Mouse (Mus musculus): ENCODE measurements around the gene Htr6.

Htr6 gene

DNA sequence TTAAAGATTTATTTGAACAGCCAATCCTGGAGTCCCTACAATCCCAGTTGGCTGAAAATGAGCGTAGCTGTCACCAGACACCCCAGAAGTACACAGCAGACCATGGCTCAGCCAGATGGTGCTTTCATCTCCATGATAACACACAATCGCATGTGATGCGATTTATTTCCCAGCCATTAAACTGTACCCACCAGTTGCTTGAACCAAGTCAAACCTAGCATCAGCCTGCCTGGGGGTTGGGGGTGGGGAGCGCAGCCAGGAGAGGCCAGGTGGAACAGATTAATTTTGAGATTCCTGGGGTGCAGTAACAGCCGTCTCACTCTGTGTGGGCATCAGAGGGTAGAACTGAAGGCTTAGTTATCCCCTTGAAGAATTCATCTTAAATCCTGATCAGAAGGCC, 29.0 kb downstream of the Htr6 start:
- no peak for DNase-seq (ENCODE audit: low spot score in 2 of 2)

- no peak for DNase-seq (ENCODE audit: low spot score in 2 of 2)
These were observed 30.8 kb downstream of the Htr6 start for GRCm38 (mm10) chr4:139044566-139044965.

GRCm38 (mm10) chr4:139043600-139043999, 31.8 kb downstream of the Htr6 start:
- no peak for DNase-seq (ENCODE audit: low spot score in 2 of 2)

DNA sequence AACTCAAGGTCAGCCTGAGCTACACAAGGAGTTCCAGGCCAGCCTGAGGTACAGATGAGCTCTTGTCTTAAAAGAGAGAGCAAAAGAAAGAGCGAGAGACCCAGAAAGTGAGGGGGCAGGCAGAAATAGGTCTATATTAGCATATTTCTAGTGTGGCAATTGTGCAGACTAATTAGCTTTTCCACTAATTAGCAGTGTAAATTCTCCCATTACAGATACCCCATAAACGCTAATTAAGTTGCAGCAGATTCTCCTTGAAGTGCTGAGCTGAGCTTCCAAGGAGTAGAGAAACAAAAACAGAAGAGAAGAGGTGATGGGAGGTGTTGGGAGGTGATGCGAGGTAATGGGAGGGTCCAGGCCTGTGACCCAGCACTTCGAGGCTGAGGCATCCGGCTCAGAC, 32.8 kb downstream of the Htr6 start:
- no peak for DNase-seq (ENCODE audit: low spot score in 2 of 2)

- DNase-seq (ENCODE audit: low spot score in 2 of 2) = no peak
These were observed 35.1 kb downstream of the Htr6 start for GRCm38 (mm10) chr4:139040084-139040839.

DNA sequence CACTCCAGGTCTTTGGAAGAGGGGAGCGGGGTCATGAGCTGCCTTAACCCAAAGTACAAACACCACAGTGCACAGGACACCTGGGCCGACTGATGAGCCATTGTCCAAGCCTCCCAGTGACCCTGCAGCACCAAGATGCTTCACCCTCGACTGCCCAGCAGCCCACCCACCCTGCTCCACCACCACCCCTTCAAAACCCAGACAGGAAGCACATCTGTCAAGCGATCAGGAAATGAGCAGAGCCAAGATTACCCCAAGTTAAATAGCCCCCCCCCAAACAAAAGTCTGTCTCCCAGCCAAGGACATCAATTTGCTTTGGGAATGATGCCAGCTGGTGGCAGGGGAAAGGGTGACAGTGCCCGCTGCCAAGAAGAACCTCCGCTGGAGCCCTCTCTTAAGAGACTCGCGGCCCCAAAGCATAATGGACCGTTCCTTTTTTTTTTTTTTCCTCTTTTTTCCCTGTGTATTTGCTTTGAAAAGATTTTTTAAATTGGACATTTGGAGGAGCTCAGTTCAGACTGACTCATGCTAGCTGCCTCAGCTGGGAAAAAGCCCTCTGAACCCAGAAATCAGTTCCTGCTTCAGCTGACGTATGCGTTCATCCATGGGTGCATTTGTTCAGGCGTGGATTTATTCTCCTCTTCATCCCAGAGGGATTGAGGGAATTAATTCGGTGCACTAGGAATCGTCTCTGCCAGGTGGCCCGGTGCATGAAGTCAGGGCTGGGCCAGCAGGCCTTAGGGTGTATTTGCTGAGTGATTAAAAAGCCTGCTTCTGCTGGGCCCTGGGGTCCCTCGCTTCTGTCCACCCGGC, 37.4 kb downstream of the Htr6 start:
- DNase-seq (ENCODE audit: low spot score in 2 of 2) = peak in 1 of 2 experiments; percentile 42

DNA sequence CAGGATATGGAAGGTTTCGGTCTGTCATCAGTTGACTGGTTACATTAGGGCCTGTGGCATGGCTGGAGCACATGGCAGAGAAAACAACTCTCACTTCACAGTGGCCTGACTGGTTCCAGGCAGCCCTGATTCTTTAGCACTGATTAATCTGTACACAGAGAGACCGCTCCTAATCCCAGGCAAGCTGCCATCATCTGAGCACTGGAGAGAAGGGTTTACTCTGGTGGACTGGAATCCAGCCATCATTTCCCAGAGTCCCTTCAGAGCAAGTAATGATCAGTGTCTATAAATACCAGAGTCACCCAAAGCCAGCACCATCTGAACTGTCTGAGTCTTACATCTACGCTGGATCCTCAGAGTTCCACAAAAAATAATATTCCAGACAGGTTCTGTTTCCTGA, 39.6 kb downstream of the Htr6 start:
- DNase-seq (ENCODE audit: low spot score in 2 of 2) = no peak

- DNase-seq (ENCODE audit: low spot score in 2 of 2) = no peak
These were observed 40.4 kb downstream of the Htr6 start for GRCm38 (mm10) chr4:139034942-139035341.

DNA sequence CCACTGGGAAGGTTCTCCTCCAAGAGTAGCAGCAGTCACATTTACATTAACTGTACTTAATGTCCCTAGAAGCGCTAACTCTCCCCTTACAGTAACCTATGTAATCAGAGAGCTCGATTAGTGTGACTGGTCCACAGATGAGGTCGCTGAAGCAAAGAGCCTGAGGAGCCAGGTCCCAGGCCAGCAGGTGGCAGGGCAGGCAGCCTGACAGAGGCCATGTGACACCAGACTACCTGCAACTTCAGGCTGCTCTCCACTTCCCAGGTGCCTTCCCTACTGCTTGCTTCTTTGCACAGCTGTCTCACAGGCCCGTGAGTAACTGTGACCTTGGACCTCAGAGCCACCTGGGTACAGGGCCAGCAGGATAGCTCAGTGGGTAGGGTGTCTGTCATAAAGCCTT, 40.8 kb downstream of the Htr6 start:
- no peak for DNase-seq (ENCODE audit: low spot score in 2 of 2)

DNA sequence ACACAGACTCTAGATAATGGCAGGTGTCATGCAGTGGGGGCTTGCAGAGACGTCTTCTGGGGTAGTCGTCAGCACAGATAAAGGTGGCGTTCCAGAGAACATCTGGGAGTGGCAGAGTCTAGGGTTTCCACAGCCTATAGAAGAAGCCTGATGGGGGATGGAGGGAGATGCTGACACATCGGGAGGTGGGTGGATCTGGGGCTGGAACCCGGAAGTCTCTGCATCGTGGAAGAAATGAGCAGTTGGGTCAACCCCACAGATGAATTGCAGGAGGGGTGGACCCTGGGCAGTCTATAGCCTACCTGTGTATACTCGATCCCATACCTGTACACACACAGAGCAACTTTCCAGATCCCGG, 41.4 kb downstream of the Htr6 start:
- no peak for DNase-seq (ENCODE audit: low spot score in 2 of 2)

- DNase-seq (ENCODE audit: low spot score in 2 of 2) = no peak
These were observed 41.9 kb downstream of the Htr6 start for GRCm38 (mm10) chr4:139033263-139034009.

- no peak for DNase-seq (ENCODE audit: low spot score in 2 of 2)
These were observed 42.8 kb downstream of the Htr6 start for GRCm38 (mm10) chr4:139032521-139032920.

GRCm38 (mm10) chr4:139030675-139031074, 44.7 kb downstream of the Htr6 start:
- no peak for DNase-seq (ENCODE audit: low spot score in 2 of 2)

DNA sequence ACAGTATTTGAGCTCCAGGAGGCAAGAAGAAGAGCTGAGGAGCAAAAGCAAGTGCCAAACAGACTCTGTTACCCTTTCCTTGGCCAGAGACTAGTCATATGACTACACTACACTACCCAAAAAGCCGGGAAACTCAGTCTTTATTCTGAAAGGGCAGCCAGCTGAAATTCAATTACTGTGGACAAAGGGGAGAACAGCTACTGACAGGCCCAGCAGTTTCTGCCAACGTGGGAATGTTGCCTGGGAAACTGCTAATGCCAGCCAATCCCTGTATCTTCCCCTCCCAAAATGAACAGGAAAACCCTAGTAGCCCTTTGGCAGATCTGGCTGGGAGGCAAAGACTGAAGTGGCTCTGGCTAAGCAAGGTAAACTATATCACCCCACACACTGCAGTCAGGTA, 51.0 kb downstream of the Htr6 start:
- DNase-seq (ENCODE audit: low spot score in 2 of 2) = peak in 1 of 2 experiments; percentile 62

GRCm38 (mm10) chr4:139020385-139020784, 55.0 kb downstream of the Htr6 start:
- DNase-seq (ENCODE audit: low spot score in 2 of 2) = no peak

GRCm38 (mm10) chr4:139019413-139019812, 56.0 kb downstream of the Htr6 start:
- no peak for DNase-seq (ENCODE audit: low spot score in 2 of 2)

DNA sequence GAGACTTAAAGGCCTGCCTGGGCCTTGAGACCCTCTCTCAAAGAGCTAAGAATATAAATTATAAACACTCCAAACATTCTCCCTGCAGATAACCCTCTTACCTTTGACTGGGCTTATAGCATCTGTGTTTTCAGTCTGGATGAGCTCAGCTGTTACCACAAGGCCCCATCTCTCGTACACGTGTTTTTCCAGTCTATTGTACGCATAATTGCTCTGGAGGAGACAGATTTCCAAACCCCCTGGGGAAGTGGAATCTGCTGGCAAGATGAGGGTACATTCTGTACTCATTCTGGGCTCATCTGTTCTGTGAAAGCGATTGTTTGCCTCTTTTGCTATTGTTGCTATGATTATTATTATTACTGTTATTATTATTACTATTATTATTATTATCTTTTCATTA, 56.4 kb downstream of the Htr6 start:
- no peak for DNase-seq (ENCODE audit: low spot score in 2 of 2)

- no peak for DNase-seq (ENCODE audit: low spot score in 2 of 2)
These were observed 57.0 kb downstream of the Htr6 start for GRCm38 (mm10) chr4:139018388-139018787.

- DNase-seq (ENCODE audit: low spot score in 2 of 2) = no peak
These were observed 60.6 kb downstream of the Htr6 start for GRCm38 (mm10) chr4:139014793-139015192.

- DNase-seq (ENCODE audit: low spot score in 2 of 2) = no peak
These were observed 62.1 kb downstream of the Htr6 start for GRCm38 (mm10) chr4:139013281-139013680.

- DNase-seq (ENCODE audit: low spot score in 2 of 2) = no peak
These were observed 64.1 kb downstream of the Htr6 start for GRCm38 (mm10) chr4:139011201-139011702.

Data from left cerebral cortex, adult 9 months (tissue).